ENCODE assay signal across 12 mouse cellular contexts in genomic region chr3:95286011-95286410, GRCm38 (mm10). TPM values are rescaled to one million over a fixed set of nuclear protein-coding genes. Genes with fewer than 3 reads are reported as not detected.
DNase-seq lines count a peak whose midpoint lies in the region; ATAC-seq and TF ChIP-seq lines count a peak whose summit lies in the region.
"Had no signal": no experiment of that assay in that cellular context is flagged by ENCODE, and none has a peak within 500 bp of the region (broad histone marks: within the 10 kb centered on the region; RNA-seq: fewer than 3 reads in every experiment).

No protein-coding gene starts in this region.

- H3K27me3 ChIP-seq in liver, adult 2 months (ENCODE audit: control insufficient read depth, insufficient read depth, low read length) = no peaks in the 10 kb centered on the region
- no peaks in the 10 kb centered on the region for H3K27me3 ChIP-seq in liver, embryonic 12.5 days (replicated peaks)
- no peaks in the 10 kb centered on the region for H3K27me3 ChIP-seq in ES-Bruce4 (ENCODE audit: control insufficient read depth, insufficient read depth, low read length, poor library complexity, severe bottlenecking)
- H3K27me3 ChIP-seq in intestine, embryonic 15.5 days (replicated peaks) = no peaks in the 10 kb centered on the region
- no peaks in the 10 kb centered on the region for H3K27me3 ChIP-seq in forebrain, embryonic 14.5 days (replicated peaks; ENCODE audit: control insufficient read depth, insufficient read depth, low read length)
- no peaks in the 10 kb centered on the region for H3K27me3 ChIP-seq in forebrain, embryonic 11.5 days (ENCODE audit: control insufficient read depth, insufficient read depth, low read length)
- H3K27me3 ChIP-seq: lung, embryonic 15.5 days had no signal

- no peak for TF ChIP-seq CTCF in liver, adult 2 months (IDR thresholded peaks at IDR 0.05; ENCODE audit: low read depth, low read length)
- TF ChIP-seq CTCF in ES-Bruce4 (IDR thresholded peaks at IDR 0.05; ENCODE audit: low read depth, low read length) = no peak

- TF ChIP-seq POLR2A in liver, adult 2 months (IDR thresholded peaks at IDR 0.05; ENCODE audit: extremely low read depth, insufficient read depth, low read length) = no peak
- TF ChIP-seq POLR2A in ES-Bruce4 (IDR thresholded peaks at IDR 0.05; ENCODE audit: insufficient read depth, low read length) = no peak

- peaks cover 25% of the 10 kb centered on the region for H3K4me1 ChIP-seq in liver, adult 2 months (ENCODE audit: control insufficient read depth, insufficient read depth, low read length)
- peaks cover 34% of the 10 kb centered on the region for H3K4me1 ChIP-seq in liver, embryonic 12.5 days
- peaks cover 3% of the 10 kb centered on the region for H3K4me1 ChIP-seq in ES-Bruce4 (ENCODE audit: control insufficient read depth, insufficient read depth, low read length)
- H3K4me1 ChIP-seq in intestine, embryonic 15.5 days (replicated peaks) = peaks cover 15% of the 10 kb centered on the region
- peaks cover 11% of the 10 kb centered on the region for H3K4me1 ChIP-seq in forebrain, embryonic 14.5 days (ENCODE audit: control insufficient read depth, insufficient read depth, low read length)
- H3K4me1 ChIP-seq in forebrain, embryonic 11.5 days (replicated peaks; ENCODE audit: control insufficient read depth, insufficient read depth, low read length) = peaks cover 6% of the 10 kb centered on the region

- no peak for TF ChIP-seq EP300 in ES-Bruce4 (IDR thresholded peaks at IDR 0.05; ENCODE audit: insufficient read depth, low read depth, low read length)

- peaks cover 33% of the 10 kb centered on the region for H3K36me3 ChIP-seq in liver, adult 2 months (ENCODE audit: control insufficient read depth, insufficient read depth, low read length)
- peaks cover 35% of the 10 kb centered on the region for H3K36me3 ChIP-seq in liver, embryonic 12.5 days
- peaks cover 10% of the 10 kb centered on the region for H3K36me3 ChIP-seq in ES-Bruce4 (ENCODE audit: control insufficient read depth, insufficient read depth, low read length, poor library complexity, severe bottlenecking)
- peaks cover 9% of the 10 kb centered on the region for H3K36me3 ChIP-seq in intestine, embryonic 15.5 days
- H3K36me3 ChIP-seq in forebrain, embryonic 14.5 days (ENCODE audit: control insufficient read depth, insufficient read depth, low read length) = peaks cover 39% of the 10 kb centered on the region
- no peaks in the 10 kb centered on the region for H3K36me3 ChIP-seq in forebrain, embryonic 11.5 days (ENCODE audit: control insufficient read depth, insufficient read depth, low read length)

- no peak for ATAC-seq in liver, embryonic 12.5 days
- ATAC-seq in intestine, embryonic 15.5 days = no peak
- ATAC-seq in forebrain, embryonic 14.5 days = no peak
- no peak for ATAC-seq in forebrain, embryonic 11.5 days (replicated peaks; ENCODE audit: low FRiP score)
- ATAC-seq: activated CD4-positive, CD25-positive, alpha-beta regulatory T cell, adult 4 months; forebrain, embryonic 16.5 days had no signal

- H3K4me3 ChIP-seq in liver, adult 2 months (ENCODE audit: insufficient read depth, low read depth, low read length) = peak overlapping the region; percentile 1; the same call in 1 of the 2 replicates
- H3K4me3 ChIP-seq in liver, embryonic 12.5 days = no peak overlapping the region
- peak overlapping the region; percentile 55 for H3K4me3 ChIP-seq in ES-Bruce4 (ENCODE audit: low read depth, low read length)
- H3K4me3 ChIP-seq in intestine, embryonic 15.5 days (replicated peaks) = no peak overlapping the region
- no peak overlapping the region for H3K4me3 ChIP-seq in forebrain, embryonic 14.5 days (ENCODE audit: low read depth, low read length)
- H3K4me3 ChIP-seq in forebrain, embryonic 11.5 days (ENCODE audit: low read depth, low read length) = no peak overlapping the region
- H3K4me3 ChIP-seq: lung, embryonic 15.5 days had no signal

- H3K9me3 ChIP-seq in liver, embryonic 12.5 days (replicated peaks) = no peaks in the 10 kb centered on the region
- no peaks in the 10 kb centered on the region for H3K9me3 ChIP-seq in ES-Bruce4 (replicated peaks; ENCODE audit: control insufficient read depth, insufficient read depth, low read length, poor library complexity, severe bottlenecking)
- H3K9me3 ChIP-seq in intestine, embryonic 15.5 days = no peaks in the 10 kb centered on the region
- H3K9me3 ChIP-seq in forebrain, embryonic 14.5 days (replicated peaks; ENCODE audit: control insufficient read depth, low read length) = no peaks in the 10 kb centered on the region
- H3K9me3 ChIP-seq in forebrain, embryonic 11.5 days (ENCODE audit: control insufficient read depth, low read length) = no peaks in the 10 kb centered on the region
- H3K9me3 ChIP-seq: lung, embryonic 15.5 days had no signal

- H3K27ac ChIP-seq in liver, adult 2 months (replicated peaks; ENCODE audit: insufficient read depth, low read depth, low read length) = peak overlapping the region; percentile 97
- no peak overlapping the region for H3K27ac ChIP-seq in liver, embryonic 12.5 days
- peak overlapping the region; percentile 61 for H3K27ac ChIP-seq in ES-Bruce4 (ENCODE audit: insufficient read depth, low read length)
- H3K27ac ChIP-seq in intestine, embryonic 15.5 days = peak overlapping the region; percentile 40; the same call in 1 of the 2 replicates
- H3K27ac ChIP-seq in forebrain, embryonic 14.5 days (ENCODE audit: low read depth, low read length) = no peak overlapping the region
- H3K27ac ChIP-seq in forebrain, embryonic 11.5 days (ENCODE audit: low read depth, low read length) = no peak overlapping the region
- H3K27ac ChIP-seq: lung, embryonic 15.5 days had no signal

- 19% methylated on average over 5 of the region's 5 CpGs for WGBS in liver, adult 2 months
- 58% methylated on average over 5 of the region's 5 CpGs for WGBS in liver, embryonic 12.5 days (ENCODE audit: insufficient replicate concordance)
- 48% methylated on average over 5 of the region's 5 CpGs for WGBS in intestine, embryonic 15.5 days
- whole genome bisulfite sequencing in forebrain, embryonic 14.5 days = 66% methylated on average over 5 of the region's 5 CpGs
- WGBS in forebrain, embryonic 11.5 days = 74% methylated on average over 5 of the region's 5 CpGs

- DNase-seq in liver, adult 2 months (ENCODE audit: extremely low read depth, low read depth, low spot score) = peak; percentile 95
- DNase-seq in kidney, postnatal 36 days = peak; percentile 55 to 72
- DNase-seq in forebrain, embryonic 14.5 days (ENCODE audit: low spot score) = no peak
- no peak for DNase-seq in forebrain, embryonic 11.5 days (ENCODE audit: low spot score)
- DNase-seq: left cerebral cortex, postnatal 4 days had no signal

- H3K4me2 ChIP-seq in liver, embryonic 12.5 days = no peak overlapping the region
- no peak overlapping the region for H3K4me2 ChIP-seq in intestine, embryonic 15.5 days (replicated peaks)
- H3K4me2 ChIP-seq in forebrain, embryonic 14.5 days (ENCODE audit: low read length) = no peak overlapping the region
- H3K4me2 ChIP-seq in forebrain, embryonic 11.5 days (ENCODE audit: low read depth, low read length, severe bottlenecking) = no peak overlapping the region
- H3K4me2 ChIP-seq: lung, embryonic 15.5 days had no signal

- H3K79me2 ChIP-seq in liver, adult 2 months (ENCODE audit: control insufficient read depth, insufficient read depth, low read length) = peaks cover 20% of the 10 kb centered on the region; the same call in 1 of the 2 replicates

- peak overlapping the region; percentile 37 for H3K9ac ChIP-seq in liver, adult 2 months (ENCODE audit: low read depth, low read length)
- H3K9ac ChIP-seq in liver, embryonic 12.5 days = no peak overlapping the region
- peak overlapping the region; percentile 8; the same call in 1 of the 2 replicates for H3K9ac ChIP-seq in ES-Bruce4 (ENCODE audit: low read depth, poor library complexity, severe bottlenecking)
- no peak overlapping the region for H3K9ac ChIP-seq in intestine, embryonic 15.5 days
- no peak overlapping the region for H3K9ac ChIP-seq in forebrain, embryonic 14.5 days (ENCODE audit: low read length)
- H3K9ac ChIP-seq in forebrain, embryonic 11.5 days (ENCODE audit: low read length) = no peak overlapping the region
- H3K9ac ChIP-seq: lung, embryonic 15.5 days had no signal

RNA-seq across cellular contexts. Expression of gene Prune1, which starts 4.1 kb away (rescaled TPM):
- total RNA-seq in liver, adult 2 months (2014; rRNA removed) = 7.6 and 7.8 TPM in 2 replicates
- polyA plus RNA-seq in liver, adult 2 months (2012; rRNA removed) = 11.3 and 12.8 TPM in 2 replicates
- 11.8 and 12.1 TPM in 2 replicates for polyA plus RNA-seq in liver, embryonic 12.5 days (2016; fragmentation: Nextera tagmentation; extraction: Ambion mirVana)
- polyA plus RNA-seq in ES-Bruce4 (2011; ENCODE audit: insufficient read depth, insufficient read length, low read depth, missing spikeins) = 42.9 and 43.9 TPM in 2 replicates
- polyA plus RNA-seq in intestine, embryonic 15.5 days (2015; fragmentation: Nextera tagmentation; extraction: Ambion mirVana) = 15.5 and 15.7 TPM in 2 replicates
- polyA plus RNA-seq in forebrain, embryonic 14.5 days (2014; fragmentation: Nextera tagmentation; extraction: Ambion mirVana) = 40.7 and 42.7 TPM in 2 replicates
- 26.4 and 28.5 TPM in 2 replicates for polyA plus RNA-seq in forebrain, embryonic 11.5 days (2014; fragmentation: Nextera tagmentation; extraction: Ambion mirVana)

RNA-seq across cellular contexts. Expression of gene Mindy1, which starts 4.9 kb away (rescaled TPM):
- 56.6 and 63.6 TPM in 2 replicates for total RNA-seq in liver, adult 2 months (2014; rRNA removed)
- 122 and 137 TPM in 2 replicates for polyA plus RNA-seq in liver, adult 2 months (2012; rRNA removed)
- polyA plus RNA-seq in liver, embryonic 12.5 days (2016; fragmentation: Nextera tagmentation; extraction: Ambion mirVana) = 18.8 and 22.5 TPM in 2 replicates
- polyA plus RNA-seq in ES-Bruce4 (2011; ENCODE audit: insufficient read depth, insufficient read length, low read depth, missing spikeins) = 43.6 and 48.0 TPM in 2 replicates
- polyA plus RNA-seq in intestine, embryonic 15.5 days (2015; fragmentation: Nextera tagmentation; extraction: Ambion mirVana) = 36.1 and 38.4 TPM in 2 replicates
- polyA plus RNA-seq in forebrain, embryonic 14.5 days (2014; fragmentation: Nextera tagmentation; extraction: Ambion mirVana) = 48.6 and 50.7 TPM in 2 replicates
- 34.2 and 35.4 TPM in 2 replicates for polyA plus RNA-seq in forebrain, embryonic 11.5 days (2014; fragmentation: Nextera tagmentation; extraction: Ambion mirVana)

RNA-seq across cellular contexts. Expression of gene Anxa9, which starts 21.0 kb away (rescaled TPM):
- 0.54 and 0.55 TPM in 2 replicates for total RNA-seq in liver, adult 2 months (2014; rRNA removed)
- 0.47 and 0.91 TPM in 2 replicates for polyA plus RNA-seq in liver, adult 2 months (2012; rRNA removed)
- polyA plus RNA-seq in liver, embryonic 12.5 days (2016; fragmentation: Nextera tagmentation; extraction: Ambion mirVana) = 3.1 and 4.6 TPM in 2 replicates
- 1.9 and 2.0 TPM in 2 replicates for polyA plus RNA-seq in ES-Bruce4 (2011; ENCODE audit: insufficient read depth, insufficient read length, low read depth, missing spikeins)
- polyA plus RNA-seq in intestine, embryonic 15.5 days (2015; fragmentation: Nextera tagmentation; extraction: Ambion mirVana) = 1.4 and 1.6 TPM in 2 replicates
- 0.27 and 0.64 TPM in 2 replicates for polyA plus RNA-seq in forebrain, embryonic 14.5 days (2014; fragmentation: Nextera tagmentation; extraction: Ambion mirVana)
- polyA plus RNA-seq in forebrain, embryonic 11.5 days (2014; fragmentation: Nextera tagmentation; extraction: Ambion mirVana) = 1.3 and 1.5 TPM in 2 replicates

RNA-seq across cellular contexts. Expression of gene Cers2, which starts 28.6 kb away (rescaled TPM):
- total RNA-seq in liver, adult 2 months (2014; rRNA removed) = 283 and 284 TPM in 2 replicates
- polyA plus RNA-seq in liver, adult 2 months (2012; rRNA removed) = 266 and 271 TPM in 2 replicates
- polyA plus RNA-seq in liver, embryonic 12.5 days (2016; fragmentation: Nextera tagmentation; extraction: Ambion mirVana) = 134 and 135 TPM in 2 replicates
- 99.9 and 103 TPM in 2 replicates for polyA plus RNA-seq in ES-Bruce4 (2011; ENCODE audit: insufficient read depth, insufficient read length, low read depth, missing spikeins)
- polyA plus RNA-seq in intestine, embryonic 15.5 days (2015; fragmentation: Nextera tagmentation; extraction: Ambion mirVana) = 146 and 148 TPM in 2 replicates
- polyA plus RNA-seq in forebrain, embryonic 14.5 days (2014; fragmentation: Nextera tagmentation; extraction: Ambion mirVana) = 75.8 and 91.8 TPM in 2 replicates
- 111 and 122 TPM in 2 replicates for polyA plus RNA-seq in forebrain, embryonic 11.5 days (2014; fragmentation: Nextera tagmentation; extraction: Ambion mirVana)

RNA-seq across cellular contexts. Expression of gene Bnipl, which starts 35.0 kb away (rescaled TPM):
- total RNA-seq in liver, adult 2 months (2014; rRNA removed) = 0.07 TPM in 1 of 2 replicates, not detected in the other
- 0.16 TPM in 1 of 2 replicates, not detected in the other for polyA plus RNA-seq in liver, adult 2 months (2012; rRNA removed)
- not detected in 2 replicates for polyA plus RNA-seq in liver, embryonic 12.5 days (2016; fragmentation: Nextera tagmentation; extraction: Ambion mirVana)
- polyA plus RNA-seq in ES-Bruce4 (2011; ENCODE audit: insufficient read depth, insufficient read length, low read depth, missing spikeins) = 4.1 and 4.8 TPM in 2 replicates
- polyA plus RNA-seq in intestine, embryonic 15.5 days (2015; fragmentation: Nextera tagmentation; extraction: Ambion mirVana) = 0.36 and 0.56 TPM in 2 replicates
- not detected in 2 replicates for polyA plus RNA-seq in forebrain, embryonic 14.5 days (2014; fragmentation: Nextera tagmentation; extraction: Ambion mirVana)
- 0.39 and 0.72 TPM in 2 replicates for polyA plus RNA-seq in forebrain, embryonic 11.5 days (2014; fragmentation: Nextera tagmentation; extraction: Ambion mirVana)
- polyA plus RNA-seq: activated CD4-positive, CD25-positive, alpha-beta regulatory T cell, adult 4 months; heart, embryonic 14.5 days had no signal

Comparison
In these comparisons a context has a peak if more than half of its experiments do, and no peak if none do; other contexts are left out.
1. H3K27ac ChIP-seq: peak in liver, adult 2 months (single experiment), ES-Bruce4 (single experiment) and intestine, embryonic 15.5 days (single experiment); none in liver, embryonic 12.5 days (single experiment), forebrain, embryonic 14.5 days (single experiment) and forebrain, embryonic 11.5 days (single experiment).
2. H3K4me3 ChIP-seq: peak in liver, adult 2 months (single experiment) and ES-Bruce4 (single experiment); none in liver, embryonic 12.5 days (single experiment), intestine, embryonic 15.5 days (single experiment), forebrain, embryonic 14.5 days (single experiment) and forebrain, embryonic 11.5 days (single experiment).
3. H3K9ac ChIP-seq: peak in liver, adult 2 months (single experiment) and ES-Bruce4 (single experiment); none in liver, embryonic 12.5 days (single experiment), intestine, embryonic 15.5 days (single experiment), forebrain, embryonic 14.5 days (single experiment) and forebrain, embryonic 11.5 days (single experiment).
4. DNase-seq: peak in liver, adult 2 months (single experiment) and kidney, postnatal 36 days (2 of 2); none in forebrain, embryonic 14.5 days (single experiment) and forebrain, embryonic 11.5 days (single experiment).